Comparison of ENCODE assay signal across 9 mouse cellular contexts in genomic region chr1:152511237-152511636, GRCm38 (mm10).
DNase-seq lines count a peak whose midpoint lies in the region; ATAC-seq and TF ChIP-seq lines count a peak whose summit lies in the region.
"Had no signal": no experiment of that assay in that cellular context is flagged by ENCODE, and none has a peak within 500 bp of the region (broad histone marks: within the 10 kb centered on the region; RNA-seq: fewer than 3 reads in every experiment).

No protein-coding gene starts in this region.

- no peak overlapping the region for H3K4me3 ChIP-seq in heart, adult 2 months
- no peak overlapping the region for H3K4me3 ChIP-seq in heart, embryonic 10.5 days
- H3K4me3 ChIP-seq: embryonic facial prominence, embryonic 13.5 days had no signal

- no peak for DNase-seq in heart, adult 2 months
- no peak for DNase-seq in heart, embryonic 10.5 days (ENCODE audit: low spot score)
- peak; percentile 47 for DNase-seq in CD4-positive helper T cell, adult 2 months (ENCODE audit: low read depth, low spot score)
- peak; percentile 45 for DNase-seq in adipocyte (ENCODE audit: low spot score)
- DNase-seq in ovary, postnatal 14 days (ENCODE audit: low spot score) = no peak
- DNase-seq in cerebellum, adult 18-20 months = no peak

- intact Hi-C loops in heart, adult 2 months (cut with DNase I) = loop anchor here (1.0 to 5.0 kb wide), 4 partner anchors 44 to 125 kb away; partner anchors contain the start of gene Tsen15

- no peak overlapping the region for H3K27ac ChIP-seq in heart, adult 2 months
- no peak overlapping the region for H3K27ac ChIP-seq in heart, embryonic 10.5 days
- H3K27ac ChIP-seq: embryonic facial prominence, embryonic 13.5 days had no signal

- peaks cover 3% of the 10 kb centered on the region for H3K4me1 ChIP-seq in heart, adult 2 months (ENCODE audit: control insufficient read depth, insufficient read depth, low read length)
- peaks cover 17% of the 10 kb centered on the region for H3K4me1 ChIP-seq in heart, embryonic 10.5 days

- H3K79me2 ChIP-seq in heart, adult 2 months (replicated peaks; ENCODE audit: control insufficient read depth, insufficient read depth, low read length) = no peaks in the 10 kb centered on the region

- no peak overlapping the region for H3K9ac ChIP-seq in heart, adult 2 months (ENCODE audit: low read depth, low read length)
- H3K9ac ChIP-seq: embryonic facial prominence, embryonic 13.5 days had no signal

- TF ChIP-seq EP300 in heart, adult 2 months (IDR thresholded peaks at IDR 0.05; ENCODE audit: insufficient read depth, low read depth, low read length) = peak; percentile 61; the same call in 1 of the 2 replicates

- 72% methylated on average over 4 of the region's 4 CpGs for WGBS in heart, adult 2 months
- WGBS in heart, embryonic 10.5 days = 65% methylated on average over 4 of the region's 4 CpGs

- H3K9me3 ChIP-seq in heart, embryonic 10.5 days = no peaks in the 10 kb centered on the region
- H3K9me3 ChIP-seq: embryonic facial prominence, embryonic 13.5 days had no signal

- no peaks in the 10 kb centered on the region for H3K27me3 ChIP-seq in heart, adult 2 months (ENCODE audit: control insufficient read depth, insufficient read depth, low read length)
- no peaks in the 10 kb centered on the region for H3K27me3 ChIP-seq in heart, embryonic 10.5 days (ENCODE audit: insufficient read depth, poor library complexity, severe bottlenecking)
- H3K27me3 ChIP-seq: embryonic facial prominence, embryonic 13.5 days had no signal

- peak; percentile 89 for TF ChIP-seq CTCF in heart, adult 2 months (IDR thresholded peaks at IDR 0.05)

- peak; percentile 32 for ATAC-seq in inflammation-experienced regulatory T-cells, adult 6 months
- peak; percentile 73; the same call in 1 of the 2 replicates for ATAC-seq in neutrophil, adult 5-6 weeks (ENCODE audit: extremely low read depth, insufficient number of reproducible peaks, low FRiP score, poor library complexity, severe bottlenecking)

- no peak for TF ChIP-seq POLR2A in heart, adult 2 months (IDR thresholded peaks at IDR 0.05; ENCODE audit: insufficient read depth, low read depth, low read length)

- H3K36me3 ChIP-seq in heart, adult 2 months (ENCODE audit: control insufficient read depth, insufficient read depth, low read length) = no peaks in the 10 kb centered on the region
- H3K36me3 ChIP-seq in heart, embryonic 10.5 days = peaks cover 14% of the 10 kb centered on the region
- H3K36me3 ChIP-seq: embryonic facial prominence, embryonic 13.5 days had no signal

Comparison
In these comparisons a context has a peak if more than half of its experiments do, and no peak if none do; other contexts are left out.
1. DNase-seq: peak in CD4-positive helper T cell, adult 2 months (single experiment) and adipocyte (single experiment); none in heart, adult 2 months (0 of 2), heart, embryonic 10.5 days (single experiment), ovary, postnatal 14 days (single experiment) and cerebellum, adult 18-20 months (0 of 2).